Mouse (Mus musculus): ENCODE measurements at regions not wholly inside any gene's neighbourhood (a gene's known extent, or its start where the extent isn't known, plus 50 kb on each side); places are given as distances from the start of the nearest gene placed in this dataset.

GRCm38 (mm10) chr3:143873876-143874275 is 331.1 kb downstream of the Lmo4 start:
- TF ChIP-seq CTCF (IDR thresholded peaks at IDR 0.05; ENCODE audit: low read depth) (no peak), EP300 (IDR thresholded peaks at IDR 0.05; ENCODE audit: low read depth) (no peak)

All from liver, postnatal 0 days (tissue).